Mouse (Mus musculus) lung, adult 2 months (tissue): ENCODE measurements at regions not wholly inside any gene's neighbourhood (a gene's known extent, or its start where the extent isn't known, plus 50 kb on each side); places are given as distances from the start of the nearest gene placed in this dataset.

Source experiments
- CTCF ChIP-seq: fragments of 200-500 bp; IDR thresholded peaks from 2 replicates; pipeline ENCODE4 v1.5.1; 2011; ENCODE audit warnings: mild to moderate bottlenecking, low read length, control low read depth; ENCODE audit not compliant: insufficient read depth
- POLR2A ChIP-seq: fragments of 200-500 bp; IDR thresholded peaks from 2 replicates; pipeline ENCODE4 v1.6.1; 2011; ENCODE audit warnings: low read depth, mild to moderate bottlenecking, control low read depth, low read length, borderline replicate concordance; ENCODE audit errors: extremely low read depth

- no peak for TF ChIP-seq CTCF
- TF ChIP-seq POLR2A = no peak
Measured at GRCm38 (mm10) chr12:45507400-45507982, 433.0 kb upstream of the Stxbp6 start.
